Mouse (Mus musculus) adrenal gland (tissue): Measurements from ENCODE around the gene Klhl11.

Experiments
- intact Hi-C: fragments of 180-260 bp; cut with DNase I; formaldehyde crosslinking; loops from one replicate; pipeline ENCODE4 v1.15.1; 2025

Gene Klhl11

GRCm38 (mm10) chr11:100471352-100472196 is 967 bp downstream of the Klhl11 start:
- intact Hi-C loops: loop anchor here (5.0 kb wide), 1 partner anchor 44 kb away; no protein-coding TSS in a partner anchor

- intact Hi-C loops: no loop called here
These were observed 6.7 kb downstream of the Klhl11 start for GRCm38 (mm10) chr11:100465833-100466232.

GRCm38 (mm10) chr11:100465229-100465792 is 7.2 kb downstream of the Klhl11 start:
- intact Hi-C loops: no loop called here

- intact Hi-C loops: no loop called here
These were observed 9.8 kb downstream of the Klhl11 start for GRCm38 (mm10) chr11:100462699-100463098.

- intact Hi-C loops: no loop called here
These were observed 14.8 kb downstream of the Klhl11 start for GRCm38 (mm10) chr11:100457711-100458110.

- intact Hi-C loops: no loop called here
These were observed 15.3 kb downstream of the Klhl11 start for GRCm38 (mm10) chr11:100457247-100457646.

GRCm38 (mm10) chr11:100442625-100443024 is 29.9 kb downstream of the Klhl11 start:
- intact Hi-C loops: no loop called here

- intact Hi-C loops: no loop called here
These were observed 30.7 kb downstream of the Klhl11 start, which contains the start of the genes Nt5c3b and Klhl10 for GRCm38 (mm10) chr11:100441797-100442196. Gene Nt5c3b, minus strand, starts transcription at chr11:100441808. Gene Klhl10, plus strand, starts transcription at chr11:100441917.

GRCm38 (mm10) chr11:100440691-100441522 is 31.6 kb downstream of the Klhl11 start:
- intact Hi-C loops: no loop called here

- intact Hi-C loops: no loop called here
These were observed 34.6 kb downstream of the Klhl11 start for GRCm38 (mm10) chr11:100437901-100438300.

- intact Hi-C loops: no loop called here
These were observed 36.8 kb downstream of the Klhl11 start for GRCm38 (mm10) chr11:100435678-100436246.

GRCm38 (mm10) chr11:100432002-100432401 is 40.5 kb downstream of the Klhl11 start:
- intact Hi-C loops: no loop called here

- intact Hi-C loops: no loop called here
These were observed 42.5 kb downstream of the Klhl11 start for GRCm38 (mm10) chr11:100430052-100430451.

GRCm38 (mm10) chr11:100428612-100429199 is 43.8 kb downstream of the Klhl11 start:
- intact Hi-C loops: loop anchor here (5.0 kb wide), 2 partner anchors 44 to 129 kb away; partner anchors contain the start of gene Klhl11

GRCm38 (mm10) chr11:100426820-100427219 is 45.7 kb downstream of the Klhl11 start:
- intact Hi-C loops: loop anchor here (2.0 to 5.0 kb wide), 3 partner anchors 45 to 274 kb away; partner anchors contain the start of gene Klhl11

GRCm38 (mm10) chr11:100425851-100426250 is 46.7 kb downstream of the Klhl11 start:
- intact Hi-C loops: loop anchor here (2.0 to 5.0 kb wide), 3 partner anchors 46 to 275 kb away; partner anchors contain the start of gene Klhl11

GRCm38 (mm10) chr11:100423836-100424235 is 48.7 kb downstream of the Klhl11 start:
- intact Hi-C loops: no loop called here

GRCm38 (mm10) chr11:100421537-100421936 is 51.0 kb downstream of the Klhl11 start:
- intact Hi-C loops: no loop called here

GRCm38 (mm10) chr11:100414914-100415822 is 57.4 kb downstream of the Klhl11 start, which contains the start of gene Fkbp10:
Gene Fkbp10, plus strand, starts transcription at chr11:100415697.
- intact Hi-C loops: no loop called here
